Mouse (Mus musculus) telencephalon, adult 2 months (tissue): ENCODE results near the gene Hist1h2bb.

Experiments
- DNase-seq: peaks from one replicate; pipeline ENCODE4 v3.0.0-alpha.2; 2011; ENCODE audit warnings: low read depth, low spot score

Gene Hist1h2bb

GRCm38 (mm10) chr13:23749563-23750121 lies 3.1 kb downstream of the Hist1h2bb start:
- no peak for DNase-seq

- DNase-seq, result peak; percentile 84
These were observed 4.4 kb downstream of the Hist1h2bb start, which contains the start of gene Hist1h2ab for GRCm38 (mm10) chr13:23750839-23751477. Gene Hist1h2ab, plus strand, starts transcription at chr13:23751126.

GRCm38 (mm10) chr13:23751478-23751956 lies 5.0 kb downstream of the Hist1h2bb start:
- DNase-seq, result no peak

- peak; percentile 92 for DNase-seq
These were observed 5.7 kb downstream of the Hist1h2bb start, which contains the start of gene Hist1h3b for GRCm38 (mm10) chr13:23752067-23752741. Gene Hist1h3b, plus strand, starts transcription at chr13:23752267.

GRCm38 (mm10) chr13:23752742-23753172 lies 6.2 kb downstream of the Hist1h2bb start:
- DNase-seq, result no peak

- no peak for DNase-seq
These were observed 7.0 kb downstream of the Hist1h2bb start for GRCm38 (mm10) chr13:23753314-23754078.

GRCm38 (mm10) chr13:23755000-23755399 lies 8.5 kb downstream of the Hist1h2bb start:
- DNase-seq, result no peak

- DNase-seq, result peak; percentile 97
These were observed 10.3 kb downstream of the Hist1h2bb start, which contains the start of gene Hist1h4b for GRCm38 (mm10) chr13:23756790-23757189. Gene Hist1h4b, plus strand, starts transcription at chr13:23757013.

- no peak for DNase-seq
These were observed 10.8 kb downstream of the Hist1h2bb start for GRCm38 (mm10) chr13:23757211-23757773.

GRCm38 (mm10) chr13:23757921-23758320 lies 11.4 kb downstream of the Hist1h2bb start:
- no peak for DNase-seq

GRCm38 (mm10) chr13:23759251-23759771 lies 12.8 kb downstream of the Hist1h2bb start:
- no peak for DNase-seq

- no peak for DNase-seq
These were observed 13.3 kb downstream of the Hist1h2bb start for GRCm38 (mm10) chr13:23759916-23760239.

- DNase-seq, result no peak
These were observed 13.9 kb downstream of the Hist1h2bb start for GRCm38 (mm10) chr13:23760240-23760971.

- DNase-seq, result peak; percentile 98
These were observed 14.7 kb downstream of the Hist1h2bb start, which contains the start of gene Hist1h4a for GRCm38 (mm10) chr13:23760972-23761864. Gene Hist1h4a, minus strand, starts transcription at chr13:23761230.

GRCm38 (mm10) chr13:23761871-23762821 lies 15.6 kb downstream of the Hist1h2bb start, which contains the start of gene Hist1h3a:
Gene Hist1h3a, minus strand, starts transcription at chr13:23762386.
- DNase-seq, result peak; percentile 96

- no peak for DNase-seq
These were observed 16.7 kb downstream of the Hist1h2bb start for GRCm38 (mm10) chr13:23763242-23763585.

- DNase-seq, result peak; percentile 86
These were observed 17.2 kb downstream of the Hist1h2bb start, which contains the start of gene Hist1h1a for GRCm38 (mm10) chr13:23763586-23764323. Gene Hist1h1a, plus strand, starts transcription at chr13:23763666.
